In genomic region chr11:55096731-55097462, GRCm38 (mm10) we compare ENCODE assay signal across 8 mouse cellular contexts. TPM values are rescaled to one million over a fixed set of nuclear protein-coding genes. Genes with fewer than 3 reads are reported as not detected.
DNase-seq lines count a peak whose midpoint lies in the region; ATAC-seq and TF ChIP-seq lines count a peak whose summit lies in the region.

No protein-coding gene starts in this region.

- H3K4me3 ChIP-seq in heart, adult 2 months, result peak overlapping the region; percentile 15
- H3K4me3 ChIP-seq in E14TG2a.4 (replicated peaks; ENCODE audit: low read length), result peak overlapping the region; percentile 61
- H3K4me3 ChIP-seq in forebrain, postnatal 0 days (ENCODE audit: low read depth, low read length), result peak overlapping the region; percentile 53
- peak overlapping the region; percentile 19 to 59 for H3K4me3 ChIP-seq in liver, embryonic 14.5 days (ENCODE audit: insufficient read depth in 1 of 2, low read depth in 2 of 2, low read length in 2 of 2)

- H3K4me2 ChIP-seq in forebrain, postnatal 0 days (ENCODE audit: low read depth), result peak overlapping the region; percentile 62
- peak overlapping the region; percentile 56 for H3K4me2 ChIP-seq in liver, embryonic 14.5 days (ENCODE audit: low read depth)

- TF ChIP-seq POLR2A in heart, adult 2 months (IDR thresholded peaks at IDR 0.05; ENCODE audit: insufficient read depth, low read depth, low read length), result no peak

- ATAC-seq in forebrain, postnatal 0 days, result no peak
- no peak for ATAC-seq in liver, embryonic 14.5 days (ENCODE audit: insufficient read depth)

- no peaks in the 10 kb centered on the region for H3K36me3 ChIP-seq in heart, adult 2 months (ENCODE audit: control insufficient read depth, insufficient read depth, low read length)
- H3K36me3 ChIP-seq in E14TG2a.4 (ENCODE audit: insufficient read depth, low read length), result peaks cover 13% of the 10 kb centered on the region
- H3K36me3 ChIP-seq in forebrain, postnatal 0 days (ENCODE audit: insufficient read depth), result no peaks in the 10 kb centered on the region
- no peaks in the 10 kb centered on the region for H3K36me3 ChIP-seq in liver, embryonic 14.5 days (replicated peaks; ENCODE audit: control insufficient read depth, insufficient read depth, low read depth)

- H3K27me3 ChIP-seq in heart, adult 2 months (ENCODE audit: control insufficient read depth, insufficient read depth, low read length), result no peaks in the 10 kb centered on the region
- no peaks in the 10 kb centered on the region for H3K27me3 ChIP-seq in E14TG2a.4 (ENCODE audit: insufficient read depth, low read length)
- H3K27me3 ChIP-seq in forebrain, postnatal 0 days (ENCODE audit: insufficient read depth, low read length), result no peaks in the 10 kb centered on the region
- no peaks in the 10 kb centered on the region for H3K27me3 ChIP-seq in liver, embryonic 14.5 days (ENCODE audit: control insufficient read depth, insufficient read depth, low read length)

- H3K27ac ChIP-seq in heart, adult 2 months, result peak overlapping the region; percentile 74
- no peak overlapping the region for H3K27ac ChIP-seq in forebrain, postnatal 0 days (ENCODE audit: low read depth, low read length)
- no peak overlapping the region; the same call in 1 of the 2 replicates for H3K27ac ChIP-seq in liver, embryonic 14.5 days

- TF ChIP-seq CTCF in heart, adult 2 months (IDR thresholded peaks at IDR 0.05), result no peak
- no peak for TF ChIP-seq CTCF in E14TG2a.4 (conservative IDR thresholded peaks at IDR 0.05; ENCODE audit: low read length)
- TF ChIP-seq CTCF in forebrain, postnatal 0 days (IDR thresholded peaks at IDR 0.05; ENCODE audit: low read depth), result no peak
- no peak for TF ChIP-seq CTCF in liver, embryonic 14.5 days (IDR thresholded peaks at IDR 0.05; ENCODE audit: low read depth)

- peak overlapping the region; percentile 54 for H3K9ac ChIP-seq in heart, adult 2 months (ENCODE audit: low read depth, low read length)
- no peak overlapping the region for H3K9ac ChIP-seq in forebrain, postnatal 0 days
- H3K9ac ChIP-seq in liver, embryonic 14.5 days (replicated peaks), result no peak overlapping the region

- TF ChIP-seq EP300 in heart, adult 2 months (IDR thresholded peaks at IDR 0.05; ENCODE audit: insufficient read depth, low read depth, low read length), result no peak
- no peak for TF ChIP-seq EP300 in liver, embryonic 14.5 days (IDR thresholded peaks at IDR 0.05; ENCODE audit: low read depth)

- peaks cover 5% of the 10 kb centered on the region for H3K4me1 ChIP-seq in heart, adult 2 months (ENCODE audit: control insufficient read depth, insufficient read depth, low read length)
- H3K4me1 ChIP-seq in E14TG2a.4 (replicated peaks; ENCODE audit: low read depth, low read length), result peaks cover 51% of the 10 kb centered on the region
- peaks cover 14% of the 10 kb centered on the region for H3K4me1 ChIP-seq in forebrain, postnatal 0 days (ENCODE audit: insufficient read depth)
- H3K4me1 ChIP-seq in liver, embryonic 14.5 days (replicated peaks; ENCODE audit: control insufficient read depth in 2 of 2, insufficient read depth in 2 of 2, low read length in 1 of 2), result peaks cover 3 to 7% of the 10 kb centered on the region in 2 experiments

- WGBS in heart, adult 2 months, result 21% methylated on average over 11 of the region's 11 CpGs
- WGBS in forebrain, postnatal 0 days, result 32% methylated on average over 11 of the region's 11 CpGs
- WGBS in liver, embryonic 14.5 days (ENCODE audit: insufficient replicate concordance), result 20% methylated on average over 11 of the region's 11 CpGs

- DNase-seq in heart, adult 2 months, result no peak
- DNase-seq in heart, postnatal 25 days (ENCODE audit: low spot score), result no peak
- no peak for DNase-seq in forebrain, postnatal 0 days
- DNase-seq in liver, embryonic 14.5 days (ENCODE audit: low read depth in 3 of 3, low spot score in 3 of 3), result no peak
- DNase-seq in left cerebral cortex, postnatal 10 days (ENCODE audit: extremely low spot score in 1 of 2, low spot score in 2 of 2), result no peak
- DNase-seq in gastrocnemius, postnatal 25 days, result no peak
- no peak for DNase-seq in adrenal gland, postnatal 36 days

- no peaks in the 10 kb centered on the region for H3K79me2 ChIP-seq in heart, adult 2 months (replicated peaks; ENCODE audit: control insufficient read depth, insufficient read depth, low read length)

- intact Hi-C loops in heart, adult 2 months (cut with DNase I), result loop anchor here (10.0 kb wide), 1 partner anchor 358 kb away; no protein-coding TSS in a partner anchor
- intact Hi-C loops in heart, postnatal 25 days (cut with DNase I), result no loop called here
- intact Hi-C loops in left cerebral cortex, postnatal 10 days (cut with DNase I), result no loop called here

- no peaks in the 10 kb centered on the region for H3K9me3 ChIP-seq in E14TG2a.4 (ENCODE audit: low read length)
- no peaks in the 10 kb centered on the region for H3K9me3 ChIP-seq in forebrain, postnatal 0 days (ENCODE audit: low read length)
- no peaks in the 10 kb centered on the region for H3K9me3 ChIP-seq in liver, embryonic 14.5 days (ENCODE audit: control insufficient read depth, low read length)

RNA-seq across cellular contexts. Expression of gene Gm2a, which starts 1.0 kb away (rescaled TPM):
- 10 to 100 TPM; 10.3 to 10.8 TPM for total RNA-seq in heart, adult 2 months (2021)
- 18.6 and 19.8 TPM in 2 replicates for polyA plus RNA-seq in heart, adult 2 months (2012; rRNA removed)
- 10 to 100 TPM; 10.6 to 10.9 TPM for total RNA-seq in heart, postnatal 25 days (2021)
- total RNA-seq in forebrain, postnatal 0 days (2014; rRNA removed), result 19.9 and 20.2 TPM in 2 replicates
- polyA plus RNA-seq in forebrain, postnatal 0 days (2015; fragmentation: Nextera tagmentation; extraction: Ambion mirVana), result 46.7 and 48.4 TPM in 2 replicates
- polyA plus RNA-seq in liver, embryonic 14.5 days (2012; rRNA removed), result 5.1 and 5.5 TPM in 2 replicates
- polyA plus RNA-seq in liver, embryonic 14.5 days (2014; fragmentation: Nextera tagmentation; extraction: Ambion mirVana), result 14.2 and 14.9 TPM in 2 replicates
- 10 to 100 TPM; 43.8 to 45.2 TPM for total RNA-seq in left cerebral cortex, postnatal 10 days (2021)
- total RNA-seq in gastrocnemius, postnatal 25 days (2021), result 1 to 10 TPM; 5.4 to 8.7 TPM
- total RNA-seq in adrenal gland, postnatal 36 days (2021), result 100 to 1,000 TPM; 220 to 225 TPM

RNA-seq across cellular contexts. Expression of gene Ccdc69, which starts 19.0 kb away (rescaled TPM):
- total RNA-seq in heart, adult 2 months (2021), result 1 to 10 TPM; 6.5 to 9.7 TPM
- polyA plus RNA-seq in heart, adult 2 months (2012; rRNA removed), result 9.2 and 24.8 TPM in 2 replicates
- 10 to 100 TPM; 11.4 to 13.4 TPM for total RNA-seq in heart, postnatal 25 days (2021)
- total RNA-seq in forebrain, postnatal 0 days (2014; rRNA removed), result 0.48 and 0.62 TPM in 2 replicates
- polyA plus RNA-seq in forebrain, postnatal 0 days (2015; fragmentation: Nextera tagmentation; extraction: Ambion mirVana), result 0.18 and 0.29 TPM in 2 replicates
- 0.61 and 0.77 TPM in 2 replicates for polyA plus RNA-seq in liver, embryonic 14.5 days (2012; rRNA removed)
- 1.0 and 1.1 TPM in 2 replicates for polyA plus RNA-seq in liver, embryonic 14.5 days (2014; fragmentation: Nextera tagmentation; extraction: Ambion mirVana)
- under 1 TPM; 0.36 to 0.56 TPM for total RNA-seq in left cerebral cortex, postnatal 10 days (2021)
- total RNA-seq in gastrocnemius, postnatal 25 days (2021), result 1 to 10 TPM; 5.9 to 6.2 TPM
- 1 to 10 TPM; 7.3 to 10.0 TPM for total RNA-seq in adrenal gland, postnatal 36 days (2021)

RNA-seq across cellular contexts. Expression of gene Slc36a3, which starts 54.6 kb away (rescaled TPM):
- total RNA-seq in heart, adult 2 months (2021), result not detected
- not detected in 2 replicates for polyA plus RNA-seq in heart, adult 2 months (2012; rRNA removed)
- total RNA-seq in heart, postnatal 25 days (2021), result not detected
- total RNA-seq in forebrain, postnatal 0 days (2014; rRNA removed), result not detected in 2 replicates
- polyA plus RNA-seq in forebrain, postnatal 0 days (2015; fragmentation: Nextera tagmentation; extraction: Ambion mirVana), result not detected in 2 replicates
- polyA plus RNA-seq in liver, embryonic 14.5 days (2012; rRNA removed), result not detected in 2 replicates
- not detected in 2 replicates for polyA plus RNA-seq in liver, embryonic 14.5 days (2014; fragmentation: Nextera tagmentation; extraction: Ambion mirVana)
- not detected for total RNA-seq in left cerebral cortex, postnatal 10 days (2021)
- total RNA-seq in gastrocnemius, postnatal 25 days (2021), result not detected
- total RNA-seq in adrenal gland, postnatal 36 days (2021), result not detected

Comparison
In these comparisons a context has a peak if more than half of its experiments do, and no peak if none do; other contexts are left out.
1. RNA of gene Gm2a, which starts 1.0 kb away (total RNA-seq): 220 to 225 TPM in adrenal gland, postnatal 36 days; 43.8 to 45.2 TPM in left cerebral cortex, postnatal 10 days, 19.9 to 20.2 TPM in forebrain, postnatal 0 days, 10.6 to 10.9 TPM in heart, postnatal 25 days, 10.3 to 10.8 TPM in heart, adult 2 months and 5.4 to 8.7 TPM in gastrocnemius, postnatal 25 days; every median in the first group is over 4 times any median in the second.
2. Peak in every context shown above with its lines, with median percentiles within 50 percentile points of each other: H3K4me3 ChIP-seq.